Mouse (Mus musculus) lung, postnatal 0 days (tissue): ENCODE data around the gene Stac2.

Experiments
- CTCF ChIP-seq: IDR thresholded peaks from 2 replicates; pipeline ENCODE4 v1.5.1; 2016; ENCODE audit warnings: antibody characterized with exemption, mild to moderate bottlenecking
- EP300 ChIP-seq: IDR thresholded peaks from 2 replicates; pipeline ENCODE4 v1.6.1; 2016; ENCODE audit warnings: antibody characterized with exemption, mild to moderate bottlenecking, control low read depth

GRCm38 (mm10) chr11:97999748-98000147, 53.5 kb downstream of the Stac2 start:
- TF ChIP-seq CTCF (no peak), EP300 (no peak)
